Mouse (Mus musculus) hindbrain, embryonic 12.5 days (tissue): Measurements from ENCODE around the gene Ap1b1. TPM values are rescaled to one million over a fixed set of nuclear protein-coding genes. Genes with fewer than 3 reads are reported as not detected.

Source experiments
- ATAC-seq: fragments of 200-750 bp; cut with Nextera tagmentation; 2 replicates; pipeline ENCODE4 v1.8.0; 2017; ENCODE audit warnings: moderate TSS enrichment; ENCODE audit not compliant: low FRiP score
- H3K27ac ChIP-seq: fragments of 300-500 bp; sonication (generic); 2 replicates; pipeline ENCODE4 v1.5.1; 2016; ENCODE audit warnings: mild to moderate bottlenecking
- H3K27me3 ChIP-seq: fragments of 300-500 bp; sonication (generic); 2 replicates; pipeline ENCODE4 v1.6.1; 2016; ENCODE audit warnings: mild to moderate bottlenecking
- H3K36me3 ChIP-seq: fragments of 300-500 bp; sonication (generic); 2 replicates; pipeline ENCODE4 v1.6.1; 2016; ENCODE audit warnings: mild to moderate bottlenecking
- H3K4me1 ChIP-seq: fragments of 300-500 bp; sonication (generic); 2 replicates; pipeline ENCODE4 v1.6.1; 2016
- H3K4me2 ChIP-seq: fragments of 300-500 bp; sonication (generic); replicated peaks from 2 replicates; pipeline ENCODE4 v1.6.1; 2016; ENCODE audit warnings: mild to moderate bottlenecking
- H3K4me3 ChIP-seq: fragments of 300-500 bp; sonication (generic); 2 replicates; pipeline ENCODE4 v1.5.1; 2016; ENCODE audit warnings: mild to moderate bottlenecking
- H3K9ac ChIP-seq: fragments of 300-500 bp; sonication (generic); 2 replicates; pipeline ENCODE4 v1.6.1; 2016; ENCODE audit warnings: mild to moderate bottlenecking, moderate library complexity
- H3K9me3 ChIP-seq: fragments of 300-500 bp; sonication (generic); replicated peaks from 2 replicates; pipeline ENCODE4 v1.6.1; 2016; ENCODE audit warnings: mild to moderate bottlenecking
- WGBS: fragments of 180-500 bp; shearing (Covaris S2); methylation state at CpG from one replicate; pipeline ENCODE4 v1.1.7; 2016; 5-methylcytosine and 5-hydroxymethylcytosine counted together
- polyA plus RNA-seq: library from polyadenylated mRNA; unstranded; fragments of >200 nt; fragmentation: Nextera tagmentation; extraction: Ambion mirVana; gene quantifications from 2 replicates; pipeline ENCODE4 v1.2.1, GENCODE M21; 2016

Gene Ap1b1
- polyA plus RNA-seq, 1 experiment from 2014 or later = 76.4 TPM

DNA sequence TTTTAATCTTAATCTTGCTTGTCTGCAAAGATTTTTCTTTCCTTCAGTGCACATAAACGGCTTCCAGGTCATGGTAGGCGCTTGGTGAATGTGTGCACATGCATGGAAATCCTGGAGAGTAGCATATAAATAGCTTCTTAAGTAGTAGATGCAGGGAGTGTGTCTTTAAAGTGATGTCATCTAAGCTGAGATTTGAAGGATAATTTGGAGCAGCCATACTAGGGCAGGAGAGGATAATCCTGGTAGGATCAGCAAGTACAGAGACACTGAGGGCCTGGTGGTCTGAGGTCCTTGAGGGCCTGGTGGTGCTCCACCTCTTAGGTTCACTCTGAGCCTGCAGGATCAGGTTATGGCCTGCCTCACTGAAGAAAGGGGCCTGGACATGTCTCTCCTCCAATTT, 5.8 kb downstream of the Ap1b1 start:
- Histone ChIP-seq H3K27ac (no peak overlapping the region), H3K9ac (no peak overlapping the region), H3K36me3 (peaks cover 17% of the 10 kb centered on the region), H3K4me3 (no peak overlapping the region), H3K27me3 (no peaks in the 10 kb centered on the region), H3K4me2 (no peak overlapping the region), H3K9me3 (no peaks in the 10 kb centered on the region), H3K4me1 (peaks cover 6% of the 10 kb centered on the region)
- ATAC-seq = no peak
- 87% methylated on average over 2 of the region's 2 CpGs for WGBS

DNA sequence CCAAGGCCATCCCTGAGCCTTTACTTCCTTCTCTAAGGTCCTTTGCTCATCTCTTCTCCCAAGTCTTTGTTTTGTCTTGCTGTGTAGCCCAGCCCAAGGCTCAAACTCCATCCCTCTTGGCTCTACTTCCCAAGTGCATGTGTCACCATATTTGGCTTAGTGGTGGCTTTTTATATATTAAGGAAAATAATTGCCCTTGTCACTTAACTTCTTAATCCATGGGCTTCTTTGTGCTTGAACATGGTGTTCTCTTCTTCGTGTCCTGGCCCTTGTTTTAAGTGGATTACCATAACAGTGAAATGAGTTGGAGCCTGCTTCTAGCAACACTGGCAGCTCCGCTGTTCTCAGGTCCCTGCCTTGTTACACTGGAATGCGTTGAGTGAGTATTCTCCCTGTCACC, 9.1 kb downstream of the Ap1b1 start:
- Histone ChIP-seq H3K4me2 (no peak overlapping the region), H3K27me3 (no peaks in the 10 kb centered on the region), H3K4me1 (no peaks in the 10 kb centered on the region), H3K36me3 (peaks cover 14% of the 10 kb centered on the region; the same call in 1 of the 2 replicates), H3K27ac (no peak overlapping the region), H3K4me3 (no peak overlapping the region), H3K9me3 (no peaks in the 10 kb centered on the region), H3K9ac (no peak overlapping the region)
- ATAC-seq = no peak
- WGBS = 94% methylated on average over 3 of the region's 3 CpGs

DNA sequence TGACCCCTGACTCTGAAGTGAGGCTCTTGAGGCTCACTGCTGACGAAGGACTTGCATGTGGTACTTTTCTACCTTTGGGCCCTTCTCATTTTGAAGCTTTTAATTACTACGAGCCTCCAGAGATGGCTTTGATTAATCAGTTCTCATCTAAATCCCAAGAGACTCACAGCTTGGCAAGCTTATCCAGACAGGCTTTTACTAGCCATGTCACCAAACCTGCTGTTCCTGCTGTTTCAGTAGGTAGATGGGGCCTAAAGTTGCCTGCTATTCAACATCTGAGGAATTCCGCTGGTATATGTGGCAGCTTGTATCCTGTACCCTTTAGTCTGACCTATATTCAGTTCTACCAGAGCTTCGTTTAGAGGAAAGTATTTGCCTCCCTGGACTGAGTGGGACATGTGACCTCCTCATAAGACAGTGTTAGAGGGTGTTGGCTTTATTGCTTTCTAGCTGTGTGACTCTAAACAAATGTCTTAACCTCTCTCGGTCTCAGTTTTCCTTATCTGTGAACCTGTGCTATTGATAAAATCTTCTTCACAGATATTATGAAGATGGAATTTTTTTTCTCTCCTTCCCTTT, 10.1 kb downstream of the Ap1b1 start:
- Histone ChIP-seq H3K9ac (no peak overlapping the region), H3K4me3 (no peak overlapping the region)
- WGBS = 87% methylated on average over 5 of the region's 5 CpGs

DNA sequence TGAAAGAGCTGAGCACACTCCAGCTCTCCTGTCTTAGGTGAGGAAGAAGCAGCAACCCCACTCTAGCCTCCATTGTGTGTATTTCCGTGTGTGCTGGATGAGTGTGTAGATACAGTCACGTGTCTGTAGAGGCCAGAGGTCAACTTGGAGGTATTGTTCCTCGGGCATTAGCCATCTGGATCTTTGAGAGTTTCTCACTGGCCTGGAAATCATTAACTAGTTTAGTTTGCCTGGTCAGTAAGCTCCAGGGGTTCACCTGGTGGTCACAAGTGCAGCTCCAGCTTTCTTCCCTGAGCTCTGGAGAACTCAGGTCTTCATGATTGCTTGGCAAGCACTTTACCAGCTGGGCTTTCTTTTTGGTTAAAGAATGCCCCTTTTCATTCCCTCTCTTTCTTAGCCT, 11.7 kb downstream of the Ap1b1 start:
- peaks cover 26% of the 10 kb centered on the region for H3K36me3 ChIP-seq
- no peak overlapping the region for H3K4me2 ChIP-seq
- H3K4me3 ChIP-seq = no peak overlapping the region
- no peaks in the 10 kb centered on the region for H3K27me3 ChIP-seq
- no peaks in the 10 kb centered on the region for H3K4me1 ChIP-seq
- ATAC-seq = no peak
- no peaks in the 10 kb centered on the region for H3K9me3 ChIP-seq
- 22% methylated on average over 3 of the region's 3 CpGs for WGBS
- no peak overlapping the region for H3K27ac ChIP-seq
- no peak overlapping the region for H3K9ac ChIP-seq

More for the DNA sequence above, 10.1 kb downstream of the Ap1b1 start:
- H3K4me1 ChIP-seq = no peaks in the 10 kb centered on the region
- ATAC-seq = no peak
- H3K4me2 ChIP-seq = no peak overlapping the region
- no peak overlapping the region for H3K27ac ChIP-seq
- no peaks in the 10 kb centered on the region for H3K27me3 ChIP-seq
- no peaks in the 10 kb centered on the region for H3K9me3 ChIP-seq
- peaks cover 20% of the 10 kb centered on the region; the same call in 1 of the 2 replicates for H3K36me3 ChIP-seq

DNA sequence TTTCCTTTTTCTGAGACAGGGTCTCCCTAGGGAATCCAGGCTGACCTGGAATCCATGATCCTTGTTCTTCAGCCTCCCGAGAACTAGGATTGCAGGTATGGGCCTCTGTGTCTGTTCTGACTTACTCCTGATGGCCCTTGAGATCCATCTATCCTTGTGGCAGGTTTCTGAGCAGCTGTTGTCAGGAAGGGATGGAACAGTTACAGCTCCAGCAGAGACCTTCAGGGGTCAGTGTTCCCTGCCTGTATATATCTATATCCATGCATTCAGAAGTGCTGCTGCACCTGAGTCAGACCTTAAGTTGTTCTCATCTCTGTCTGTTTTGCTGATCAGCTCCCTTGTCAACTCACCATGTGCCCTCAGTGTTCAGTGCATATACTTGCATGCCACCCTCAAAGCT, 12.1 kb downstream of the Ap1b1 start:
- H3K4me2 ChIP-seq = no peak overlapping the region
- no peak overlapping the region for H3K4me3 ChIP-seq
- 38% methylated on average over 1 of the region's 1 CpGs for WGBS
- ATAC-seq = no peak
- H3K9ac ChIP-seq = no peak overlapping the region
- H3K36me3 ChIP-seq = peaks cover 30% of the 10 kb centered on the region
- H3K27me3 ChIP-seq = no peaks in the 10 kb centered on the region
- no peaks in the 10 kb centered on the region for H3K9me3 ChIP-seq
- H3K27ac ChIP-seq = no peak overlapping the region
- H3K4me1 ChIP-seq = no peaks in the 10 kb centered on the region

DNA sequence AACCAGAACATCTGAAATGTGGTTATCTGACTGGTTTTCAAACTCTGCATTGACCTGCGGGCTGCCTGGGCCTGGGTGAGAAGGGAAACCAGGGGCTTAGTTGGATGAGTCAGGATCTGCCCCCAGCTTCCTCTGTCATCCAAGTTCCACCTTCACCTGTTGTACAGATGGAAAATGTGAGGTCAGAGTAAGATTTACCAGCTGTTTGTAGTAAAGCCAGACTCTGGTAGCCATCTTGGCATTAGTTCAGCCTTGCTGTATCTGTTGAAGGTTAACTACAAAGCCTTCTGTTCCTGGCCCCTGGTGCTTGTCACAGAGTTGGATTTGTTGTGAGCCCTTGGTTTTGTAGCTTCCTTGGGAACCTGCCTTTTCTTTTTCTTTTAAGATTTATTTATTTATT, 13.6 kb downstream of the Ap1b1 start:
- ATAC-seq = no peak
- peaks cover 28% of the 10 kb centered on the region for H3K36me3 ChIP-seq
- H3K9ac ChIP-seq = no peak overlapping the region
- 100% methylated on average over 1 of the region's 1 CpGs for WGBS
- no peaks in the 10 kb centered on the region for H3K4me1 ChIP-seq
- H3K27ac ChIP-seq = no peak overlapping the region
- no peaks in the 10 kb centered on the region for H3K27me3 ChIP-seq
- no peaks in the 10 kb centered on the region for H3K9me3 ChIP-seq
- H3K4me2 ChIP-seq = no peak overlapping the region
- no peak overlapping the region for H3K4me3 ChIP-seq

DNA sequence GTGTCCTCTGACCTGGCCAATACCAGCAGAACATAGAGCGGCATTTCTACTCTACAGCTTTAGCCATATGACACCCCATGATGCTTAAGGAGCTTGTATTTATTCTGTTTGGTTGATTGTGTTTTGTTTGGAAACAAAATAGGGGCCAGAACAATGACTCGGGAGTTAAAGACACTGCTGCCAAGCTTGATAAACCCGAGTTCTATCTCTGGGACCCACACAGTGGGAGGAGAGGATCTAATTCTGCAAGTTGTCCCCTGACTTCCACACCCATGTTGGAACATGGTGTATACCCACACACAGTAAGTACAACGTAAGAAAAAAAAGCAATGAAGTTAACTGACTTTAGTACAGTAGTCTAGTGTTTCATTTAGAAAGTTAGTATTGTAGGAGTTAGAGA, 16.2 kb downstream of the Ap1b1 start:
- Histone ChIP-seq H3K27ac (no peak overlapping the region), H3K4me2 (no peak overlapping the region), H3K4me1 (no peaks in the 10 kb centered on the region), H3K36me3 (peaks cover 22% of the 10 kb centered on the region), H3K4me3 (no peak overlapping the region), H3K9ac (no peak overlapping the region), H3K9me3 (no peaks in the 10 kb centered on the region), H3K27me3 (no peaks in the 10 kb centered on the region)
- WGBS = 88% methylated on average over 4 of the region's 4 CpGs
- ATAC-seq = no peak

DNA sequence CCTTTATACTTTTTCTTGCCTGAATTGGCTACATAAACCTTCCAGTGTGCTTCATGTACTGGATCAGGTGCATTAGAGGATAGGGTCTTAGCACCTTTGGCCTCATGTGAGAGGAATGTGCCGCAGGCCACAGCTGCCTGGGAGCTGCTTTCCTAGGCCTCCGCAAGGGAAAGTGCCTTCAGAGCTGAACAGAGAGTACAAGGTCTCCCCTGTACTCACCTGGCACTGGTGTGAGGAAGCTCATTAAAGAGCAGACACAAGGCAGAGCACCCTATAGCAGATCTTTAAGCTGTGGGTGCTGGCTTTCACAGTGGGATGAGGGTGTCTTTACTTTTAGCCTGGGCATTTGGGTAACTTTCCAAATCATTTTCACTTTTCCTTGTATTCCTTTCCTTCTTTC, 18.9 kb downstream of the Ap1b1 start:
- no peaks in the 10 kb centered on the region for H3K9me3 ChIP-seq
- no peak overlapping the region for H3K4me3 ChIP-seq
- H3K27me3 ChIP-seq = no peaks in the 10 kb centered on the region
- ATAC-seq = no peak
- H3K4me1 ChIP-seq = no peaks in the 10 kb centered on the region
- no peak overlapping the region for H3K27ac ChIP-seq
- no peak overlapping the region for H3K9ac ChIP-seq
- 89% methylated on average over 2 of the region's 2 CpGs for WGBS
- H3K36me3 ChIP-seq = peaks cover 24% of the 10 kb centered on the region
- no peak overlapping the region for H3K4me2 ChIP-seq

DNA sequence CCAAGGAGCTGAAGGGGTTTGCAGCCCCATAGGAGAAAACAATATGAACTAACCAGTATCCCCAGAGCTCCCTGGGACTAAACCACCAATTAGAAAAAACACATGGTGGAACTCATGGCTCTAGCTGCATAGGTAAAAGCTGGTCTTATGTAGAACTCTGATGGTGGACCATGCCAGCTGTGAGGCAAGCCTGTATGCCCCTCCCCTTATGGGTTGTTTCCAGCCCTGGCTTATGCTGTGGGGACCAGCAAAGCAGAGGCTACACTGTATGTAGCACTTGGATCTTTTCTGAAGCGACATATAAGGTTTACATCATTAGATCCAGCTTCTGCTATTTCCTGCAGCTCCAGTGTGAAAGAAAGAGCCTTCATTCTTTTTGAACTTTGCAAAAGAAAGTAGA, 20.6 kb downstream of the Ap1b1 start:
- no peak overlapping the region for H3K4me2 ChIP-seq
- H3K36me3 ChIP-seq = peaks cover 22% of the 10 kb centered on the region
- no peaks in the 10 kb centered on the region for H3K9me3 ChIP-seq
- no peaks in the 10 kb centered on the region for H3K4me1 ChIP-seq
- WGBS = 90% methylated on average over 1 of the region's 1 CpGs
- no peak for ATAC-seq
- no peak overlapping the region for H3K9ac ChIP-seq
- H3K27ac ChIP-seq = no peak overlapping the region
- no peak overlapping the region for H3K4me3 ChIP-seq
- no peaks in the 10 kb centered on the region for H3K27me3 ChIP-seq

DNA sequence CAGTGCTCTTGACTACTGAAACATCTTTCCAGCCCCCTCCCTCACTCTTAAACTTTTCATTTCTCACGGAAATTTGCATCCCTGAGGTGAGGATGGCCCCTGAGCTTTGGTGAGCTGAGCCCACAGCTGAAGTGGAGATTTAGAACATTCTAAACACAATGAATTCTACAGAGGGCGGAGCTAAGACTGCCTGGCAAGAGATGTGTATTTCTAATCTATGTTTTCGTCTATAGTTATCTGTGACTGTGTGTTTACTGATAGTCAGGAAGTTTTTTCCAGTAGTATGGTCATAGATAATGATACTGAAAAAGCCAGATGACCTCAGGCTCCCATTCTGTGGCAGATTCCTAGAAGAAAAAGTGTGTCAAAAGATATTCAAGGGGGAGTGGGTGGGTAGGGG, 22.2 kb downstream of the Ap1b1 start:
- peaks cover 22% of the 10 kb centered on the region for H3K36me3 ChIP-seq
- 93% methylated on average over 3 of the region's 3 CpGs for WGBS
- no peak overlapping the region for H3K27ac ChIP-seq
- no peaks in the 10 kb centered on the region for H3K27me3 ChIP-seq
- no peaks in the 10 kb centered on the region for H3K4me1 ChIP-seq
- no peak overlapping the region for H3K4me2 ChIP-seq
- ATAC-seq = no peak
- H3K9me3 ChIP-seq = no peaks in the 10 kb centered on the region
- no peak overlapping the region for H3K4me3 ChIP-seq
- H3K9ac ChIP-seq = no peak overlapping the region

DNA sequence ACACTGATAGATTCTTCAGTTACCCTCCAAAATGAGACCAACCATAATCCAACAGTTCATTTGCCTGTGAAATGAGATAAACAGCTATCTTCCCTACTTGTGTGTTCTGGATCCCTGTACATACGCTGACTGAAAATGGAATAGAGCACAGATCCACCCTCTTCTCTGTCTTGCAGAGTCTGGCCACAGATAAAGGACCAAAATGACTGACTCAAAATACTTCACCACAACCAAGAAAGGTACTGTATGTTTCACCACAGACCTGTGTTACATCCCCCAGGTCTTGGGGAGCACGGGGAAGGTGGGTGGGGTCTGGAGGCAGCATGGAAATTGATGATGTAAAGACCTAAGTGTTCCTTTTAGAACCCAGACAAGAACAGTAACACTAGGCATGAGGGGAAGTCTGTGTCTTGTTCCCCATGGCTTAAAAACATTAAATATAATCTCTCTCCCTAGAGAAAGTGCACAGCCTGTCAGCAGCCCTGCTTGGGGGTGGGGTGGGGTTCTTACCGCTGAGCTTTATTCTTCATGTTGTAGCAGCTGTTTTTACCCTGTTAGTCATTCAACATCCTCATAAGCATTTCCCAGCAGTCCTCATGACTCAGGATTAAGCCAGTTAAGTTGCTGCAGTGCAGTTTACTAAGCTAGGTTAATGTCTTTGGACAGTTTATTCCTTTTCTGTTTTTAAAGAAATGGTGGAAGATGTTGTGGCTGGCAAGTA, 22.9 kb downstream of the Ap1b1 start:
- peaks cover 29% of the 10 kb centered on the region for H3K36me3 ChIP-seq
- H3K4me1 ChIP-seq = no peaks in the 10 kb centered on the region
- WGBS = 82% methylated on average over 3 of the region's 3 CpGs
- no peaks in the 10 kb centered on the region for H3K27me3 ChIP-seq
- no peak overlapping the region for H3K4me2 ChIP-seq
- no peak overlapping the region for H3K4me3 ChIP-seq
- H3K9ac ChIP-seq = no peak overlapping the region
- no peaks in the 10 kb centered on the region for H3K9me3 ChIP-seq
- no peak for ATAC-seq
- H3K27ac ChIP-seq = no peak overlapping the region

DNA sequence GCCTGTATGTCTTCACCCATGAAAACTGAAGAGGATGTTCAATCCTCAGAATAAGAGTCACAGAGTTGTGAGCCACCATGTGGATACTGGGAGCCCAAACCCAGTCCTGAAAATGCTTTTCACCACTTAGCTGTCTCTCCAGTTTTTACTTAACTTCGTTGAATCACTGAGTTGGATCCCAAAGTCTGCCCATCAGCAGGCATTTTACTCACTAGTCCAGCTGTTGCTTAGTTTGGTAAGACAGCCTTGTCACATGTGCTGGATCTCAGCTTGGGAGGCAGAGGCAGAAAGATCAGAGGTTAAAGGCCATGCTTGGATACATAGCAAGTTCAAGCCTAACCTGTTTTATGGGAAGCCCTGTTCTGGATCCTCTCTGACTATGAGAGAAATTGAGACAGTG, 23.6 kb downstream of the Ap1b1 start:
- no peaks in the 10 kb centered on the region for H3K4me1 ChIP-seq
- H3K27me3 ChIP-seq = no peaks in the 10 kb centered on the region
- peaks cover 35% of the 10 kb centered on the region for H3K36me3 ChIP-seq
- ATAC-seq = no peak
- H3K4me2 ChIP-seq = no peak overlapping the region
- H3K9me3 ChIP-seq = no peaks in the 10 kb centered on the region
- WGBS = 96% methylated on average over 1 of the region's 1 CpGs
- no peak overlapping the region for H3K27ac ChIP-seq
- H3K4me3 ChIP-seq = no peak overlapping the region
- no peak overlapping the region for H3K9ac ChIP-seq

DNA sequence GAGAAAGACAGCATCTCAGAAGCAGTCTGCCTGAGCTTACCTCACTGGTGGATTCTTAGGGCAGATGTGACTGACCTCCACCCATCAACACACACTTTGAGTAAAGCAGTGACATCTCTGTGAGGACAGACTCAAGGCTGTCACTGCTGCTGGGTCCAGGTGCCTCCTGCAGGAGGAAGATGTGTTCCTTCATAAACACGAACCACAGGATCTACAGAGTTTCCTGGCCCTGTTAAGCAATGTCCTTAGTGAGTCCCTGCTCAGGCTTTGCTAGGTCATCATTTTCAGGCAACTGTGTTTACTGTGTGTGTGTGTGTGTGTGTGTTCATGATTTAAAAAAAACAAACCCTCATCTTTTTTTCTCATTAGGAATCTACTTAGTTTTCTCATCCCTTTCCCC, 24.9 kb downstream of the Ap1b1 start:
- H3K4me2 ChIP-seq = no peak overlapping the region
- H3K36me3 ChIP-seq = peaks cover 47% of the 10 kb centered on the region
- no peak overlapping the region for H3K27ac ChIP-seq
- no peak for ATAC-seq
- H3K9me3 ChIP-seq = no peaks in the 10 kb centered on the region
- no peak overlapping the region for H3K4me3 ChIP-seq
- H3K27me3 ChIP-seq = no peaks in the 10 kb centered on the region
- WGBS = 70% methylated on average over 1 of the region's 1 CpGs
- H3K4me1 ChIP-seq = no peaks in the 10 kb centered on the region
- H3K9ac ChIP-seq = no peak overlapping the region
